Mouse (Mus musculus) CH12.LX (cell line): ENCODE measurements around the gene Lrrc58. TPM values are rescaled to one million over a fixed set of nuclear protein-coding genes. Genes with fewer than 3 reads are reported as not detected.

ENCODE experiments used
- DNase-seq: peaks from one replicate; pipeline ENCODE4 v3.0.0-alpha.2; 2013; ENCODE audit errors: extremely low read depth
- H3K27ac ChIP-seq: 2 replicates; pipeline ENCODE4 v1.5.1; 2012; ENCODE audit warnings: low read depth, mild to moderate bottlenecking, control low read depth, moderate library complexity; ENCODE audit not compliant: insufficient read depth
- H3K27me3 ChIP-seq: replicated peaks from 2 replicates; pipeline ENCODE3; 2012; ENCODE audit warnings: inconsistent platforms
- H3K36me3 ChIP-seq, 2 experiments: replicated peaks in 1 of 2; 2 replicates each; pipeline versions ENCODE3 to v1.6.1; 2012; ENCODE audit warnings: inconsistent platforms in 1 of 2, low read length in 1 of 2, mild to moderate bottlenecking in 1 of 2, mixed read lengths in 1 of 2, moderate library complexity in 1 of 2; ENCODE audit not compliant: control insufficient read depth in 1 of 2, insufficient read depth in 1 of 2
- H3K4me1 ChIP-seq, 2 experiments: 2 replicates each; pipeline ENCODE4 v1.6.1; 2012; ENCODE audit warnings: inconsistent platforms in 1 of 2, moderate library complexity in 1 of 2; ENCODE audit not compliant: insufficient read depth in 2 of 2, control insufficient read depth in 1 of 2
- H3K4me2 ChIP-seq: 2 replicates; pipeline ENCODE4 v1.6.1; 2012; ENCODE audit warnings: low read depth, mild to moderate bottlenecking, control low read depth; ENCODE audit not compliant: poor library complexity, insufficient read depth, severe bottlenecking
- H3K4me3 ChIP-seq, 3 experiments: fragments of 150-350 bp in 1 of 3; sonication (generic) in 1 of 3; replicated peaks in 1 of 3; 2 replicates each; pipeline versions ENCODE3 to v1.5.1; 2011 to 2012; ENCODE audit warnings: low read depth in 2 of 3, low read length in 2 of 3, mild to moderate bottlenecking in 2 of 3, moderate library complexity in 2 of 3, control low read depth in 1 of 3, improper control_type of control experiment in 1 of 3, inconsistent platforms in 1 of 3, mixed read lengths in 1 of 3; ENCODE audit not compliant: poor library complexity in 1 of 3
- H3K79me2 ChIP-seq: replicated peaks from 2 replicates; pipeline ENCODE4 v1.6.1; 2012; ENCODE audit warnings: mild to moderate bottlenecking, moderate library complexity; ENCODE audit not compliant: control insufficient read depth, poor library complexity, insufficient read depth, severe bottlenecking; ENCODE audit errors: extremely low read depth
- H3K9ac ChIP-seq: 2 replicates; pipeline ENCODE4 v1.6.1; 2012; ENCODE audit warnings: low read depth, mild to moderate bottlenecking, control low read depth, moderate library complexity; ENCODE audit not compliant: insufficient read depth
- H3K9me3 ChIP-seq: replicated peaks from 2 replicates; pipeline ENCODE3; 2012; ENCODE audit warnings: low read length, inconsistent platforms, mixed read lengths
- BHLHE40 ChIP-seq: IDR thresholded peaks from 2 replicates; pipeline ENCODE4 v1.6.1; 2011; ENCODE audit warnings: mild to moderate bottlenecking, low read depth, low read length, improper control_type of control experiment
- CHD1 ChIP-seq: IDR thresholded peaks from 2 replicates; pipeline ENCODE4 v1.6.1; 2012; ENCODE audit warnings: low read depth, low read length, improper control_type of control experiment, inconsistent platforms
- CTCF ChIP-seq, 2 experiments: IDR thresholded peaks in 1 of 2; conservative IDR thresholded peaks in 1 of 2; 2 replicates each; pipeline ENCODE4 v1.5.1; 2011 to 2012; ENCODE audit warnings: low read depth in 2 of 2, low read length in 2 of 2, improper control_type of control experiment in 1 of 2, inconsistent platforms in 1 of 2, mild to moderate bottlenecking in 1 of 2, moderate library complexity in 1 of 2
- ELF1 ChIP-seq: IDR thresholded peaks from 2 replicates; pipeline ENCODE4 v1.6.1; 2014; ENCODE audit warnings: low read depth, mild to moderate bottlenecking, inconsistent platforms, low read length, improper control_type of control experiment
- EP300 ChIP-seq: IDR thresholded peaks from 2 replicates; pipeline ENCODE4 v1.6.1; 2011; ENCODE audit warnings: low read length, improper control_type of control experiment
- ETS1 ChIP-seq: conservative IDR thresholded peaks from 2 replicates; pipeline ENCODE4 v1.6.1; 2012; ENCODE audit warnings: low read depth, mild to moderate bottlenecking, inconsistent platforms, low read length, improper control_type of control experiment, moderate library complexity
- JUN ChIP-seq: IDR thresholded peaks from 2 replicates; pipeline ENCODE4 v1.6.1; 2011; ENCODE audit warnings: low read depth, mild to moderate bottlenecking, low read length, improper control_type of control experiment, moderate library complexity; ENCODE audit not compliant: insufficient read depth
- JUND ChIP-seq: conservative IDR thresholded peaks from 2 replicates; pipeline ENCODE4 v1.6.1; 2011; ENCODE audit warnings: low read depth, low read length, improper control_type of control experiment
- MAFK ChIP-seq: IDR thresholded peaks from 2 replicates; pipeline ENCODE4 v1.6.1; 2011; ENCODE audit warnings: low read length, improper control_type of control experiment; ENCODE audit not compliant: insufficient replicate concordance
- MAX ChIP-seq: IDR thresholded peaks from 2 replicates; pipeline ENCODE4 v1.6.1; 2011; ENCODE audit warnings: low read length, improper control_type of control experiment
- MAZ ChIP-seq: IDR thresholded peaks from 2 replicates; pipeline ENCODE4 v1.6.1; 2012; ENCODE audit warnings: low read depth, mild to moderate bottlenecking, inconsistent platforms, low read length, improper control_type of control experiment, moderate library complexity
- MEF2A ChIP-seq: IDR thresholded peaks from 2 replicates; pipeline ENCODE4 v1.6.1; 2014; ENCODE audit warnings: low read depth, mild to moderate bottlenecking, inconsistent platforms, low read length, improper control_type of control experiment, borderline replicate concordance
- MXI1 ChIP-seq: IDR thresholded peaks from 2 replicates; pipeline ENCODE4 v1.6.1; 2011; ENCODE audit warnings: mild to moderate bottlenecking, low read depth, low read length, improper control_type of control experiment
- MYC ChIP-seq: IDR thresholded peaks from 2 replicates; pipeline ENCODE4 v1.6.1; 2011; ENCODE audit warnings: low read depth, mild to moderate bottlenecking, improper control_type of control experiment, low read length
- NELFE ChIP-seq: IDR thresholded peaks from 2 replicates; pipeline ENCODE4 v1.6.1; 2011; ENCODE audit warnings: low read depth, low read length, improper control_type of control experiment
- NRF1 ChIP-seq: IDR thresholded peaks from 2 replicates; pipeline ENCODE4 v1.6.1; 2014; ENCODE audit warnings: low read depth, mild to moderate bottlenecking, inconsistent platforms, low read length, improper control_type of control experiment, moderate library complexity
- PAX5 ChIP-seq: IDR thresholded peaks from 2 replicates; pipeline ENCODE4 v1.6.1; 2012; ENCODE audit warnings: low read length, inconsistent platforms, mixed read lengths
- SIN3A ChIP-seq: IDR thresholded peaks from 2 replicates; pipeline ENCODE4 v1.6.1; 2012; ENCODE audit warnings: low read length, improper control_type of control experiment, inconsistent platforms
- TBP ChIP-seq: conservative IDR thresholded peaks from 2 replicates; pipeline ENCODE4 v1.6.1; 2011; ENCODE audit warnings: low read depth, low read length, improper control_type of control experiment
- TCF12 ChIP-seq: IDR thresholded peaks from 2 replicates; pipeline ENCODE4 v1.6.1; 2014; ENCODE audit warnings: low read depth, mild to moderate bottlenecking, inconsistent platforms, low read length, improper control_type of control experiment
- USF2 ChIP-seq: conservative IDR thresholded peaks from 2 replicates; pipeline ENCODE4 v1.6.1; 2011; ENCODE audit warnings: low read depth, low read length, improper control_type of control experiment
- ZKSCAN1 ChIP-seq: IDR thresholded peaks from 2 replicates; pipeline ENCODE4 v1.6.1; 2012; ENCODE audit warnings: low read depth, inconsistent platforms, low read length, improper control_type of control experiment, borderline replicate concordance
- ZMIZ1 ChIP-seq: IDR thresholded peaks from 2 replicates; pipeline ENCODE4 v1.6.1; 2012; ENCODE audit warnings: low read depth, mild to moderate bottlenecking, inconsistent platforms, low read length, improper control_type of control experiment
- ZNF384 ChIP-seq: IDR thresholded peaks from 2 replicates; pipeline ENCODE4 v1.6.1; 2012; ENCODE audit warnings: low read depth, low read length, improper control_type of control experiment, inconsistent platforms
- dilution Hi-C: fragments of 300-500 bp; cut with MboI; formaldehyde crosslinking; loops from 2 replicates; pipeline ENCODE4 v1.14.3; 2020; ENCODE audit warnings: low sequenced_read_pairs; ENCODE audit not compliant: extremely low pct_unique_long_range_greater_than_20kb, extremely low pct_ligation_motif_present
- in situ Hi-C: fragments of 300-500 bp; cut with MboI; formaldehyde crosslinking; loops from 3 replicates; pipeline ENCODE4 v1.14.3; 2019; ENCODE audit warnings: low sequenced_read_pairs, low pct_ligation_motif_present, low pct_unique_long_range_greater_than_20kb, mixed read lengths
- polyA plus RNA-seq: library from polyadenylated mRNA; unstranded; fragments of >175 nt; gene quantifications from 2 replicates; pipeline ENCODE4 v1.2.1, GENCODE M21; 2012; ENCODE audit warnings: low read depth; ENCODE audit not compliant: insufficient read length
- total RNA-seq, 2 experiments: library from RNA; depleted of rRNA; stranded (reverse); fragments of 300-350 nt in 1 of 2; fragments of >200 nt in 1 of 2; gene quantifications; 2 replicates each; pipeline ENCODE4 v1.2.3; 2012 to 2014

Lrrc58 gene
- total and polyA plus RNA-seq, 3 experiments: 17.4 to 30.8 (median 28.4) TPM

GRCm38 (mm10) chr16:37823949-37824348 lies 44.2 kb upstream of the Lrrc58 start:
- Histone ChIP-seq H3K36me3 (no peaks in the 10 kb centered on the region), H3K4me2 (no peak overlapping the region), H3K79me2 (no peaks in the 10 kb centered on the region), H3K27ac (no peak overlapping the region), H3K27me3 (no peaks in the 10 kb centered on the region), H3K9me3 (no peaks in the 10 kb centered on the region), H3K4me1 (peaks cover 10 to 17% of the 10 kb centered on the region in 2 experiments), H3K9ac (no peak overlapping the region), H3K4me3 (no peak overlapping the region)
- dilution Hi-C loops: no loop called here
- no peak for TF ChIP-seq ELF1
- no peak for TF ChIP-seq JUND
- no peak for TF ChIP-seq ZKSCAN1
- no peak for TF ChIP-seq MAFK
- no peak for TF ChIP-seq CHD1
- no peak for TF ChIP-seq SIN3A
- TF ChIP-seq ZNF384: no peak
- no peak for TF ChIP-seq ZMIZ1
- TF ChIP-seq USF2: no peak
- TF ChIP-seq MAZ: no peak
- TF ChIP-seq MAX: no peak
- TF ChIP-seq NELFE: no peak
- no peak for DNase-seq
- in situ Hi-C loops: no loop called here

GRCm38 (mm10) chr16:37824778-37825505 lies 43.2 kb upstream of the Lrrc58 start:
- no peak overlapping the region for H3K9ac ChIP-seq
- no peaks in the 10 kb centered on the region for H3K79me2 ChIP-seq
- DNase-seq: no peak
- H3K4me2 ChIP-seq: no peak overlapping the region
- H3K27ac ChIP-seq: no peak overlapping the region
- no peak for TF ChIP-seq MAFK
- no peak for TF ChIP-seq USF2
- no peak for TF ChIP-seq MEF2A
- TF ChIP-seq CTCF (conservative IDR thresholded peaks at IDR 0.05 in 1 of 2, IDR thresholded peaks at IDR 0.05 in 1 of 2; ENCODE audit: low read depth in 2 of 2, low read length in 2 of 2): no peak
- no peak for TF ChIP-seq ETS1
- no peak for TF ChIP-seq TBP
- no peak for TF ChIP-seq CHD1
- no peak for TF ChIP-seq SIN3A
- no peak for TF ChIP-seq MXI1
- no peak for TF ChIP-seq ZNF384
- TF ChIP-seq JUND: no peak
- TF ChIP-seq TCF12: no peak
- TF ChIP-seq PAX5: no peak
- TF ChIP-seq NRF1: no peak
- TF ChIP-seq ELF1: no peak
- no peak for TF ChIP-seq BHLHE40
- no peak for TF ChIP-seq JUN
- no peak for TF ChIP-seq EP300
- no peak for TF ChIP-seq MAZ
- no peak for TF ChIP-seq MYC
- peaks cover 12 to 20% of the 10 kb centered on the region in 2 experiments for H3K4me1 ChIP-seq
- no peaks in the 10 kb centered on the region for H3K9me3 ChIP-seq
- H3K27me3 ChIP-seq: no peaks in the 10 kb centered on the region
- dilution Hi-C loops: no loop called here
- no peak overlapping the region for H3K4me3 ChIP-seq
- H3K36me3 ChIP-seq: no peaks in the 10 kb centered on the region
- in situ Hi-C loops: loop anchor here (25.0 kb wide), 1 partner anchor 713 kb away; no protein-coding TSS in a partner anchor
